Mouse (Mus musculus) left cerebral cortex, postnatal 14 days (tissue): ENCODE results near the gene Crabp2. TPM values are rescaled to one million over a fixed set of nuclear protein-coding genes. Genes with fewer than 3 reads are reported as not detected.
"Not testable (repeated sequence)": the region's sequence is repeated elsewhere in the genome, so short reads cannot be mapped to it uniquely, and the experiment has no call there.

Source experiments
- DNase-seq, 2 experiments: peaks; one replicate each; pipeline ENCODE4 v3.0.0; 2021 to 2022; ENCODE audit warnings: low spot score in 2 of 2, mixed read lengths in 1 of 2
- intact Hi-C: fragments of 180-260 bp; cut with DNase I; formaldehyde crosslinking; loops from one replicate; pipeline ENCODE4 v1.15.1; 2025
- long read RNA-seq, 2 experiments: library from polyadenylated mRNA; stranded (forward); transcript quantifications; one replicate each; pipeline ENCODE4 v2.0.0; 2021
- total RNA-seq, 2 experiments: library from RNA; stranded (reverse); gene quantifications; 2 replicates each; pipeline ENCODE4 v1.2.3; 2021

Crabp2 gene
- 1 to 10 TPM; 5.4 to 5.9 TPM for total RNA-seq
- long read RNA-seq, experiment 1, partial matches to known transcripts: 0 of 2 reads
- long read RNA-seq, experiment 1, other reads (novel, unspliced or antisense): 0 of 2 reads
- long read RNA-seq, experiment 2, transcript Crabp2-201 (4 exons, 931 nt): major isoform, 5 of 5 reads
- long read RNA-seq, experiment 2, partial matches to known transcripts: 0 of 5 reads
- long read RNA-seq, experiment 2, other reads (novel, unspliced or antisense): 0 of 5 reads

DNA sequence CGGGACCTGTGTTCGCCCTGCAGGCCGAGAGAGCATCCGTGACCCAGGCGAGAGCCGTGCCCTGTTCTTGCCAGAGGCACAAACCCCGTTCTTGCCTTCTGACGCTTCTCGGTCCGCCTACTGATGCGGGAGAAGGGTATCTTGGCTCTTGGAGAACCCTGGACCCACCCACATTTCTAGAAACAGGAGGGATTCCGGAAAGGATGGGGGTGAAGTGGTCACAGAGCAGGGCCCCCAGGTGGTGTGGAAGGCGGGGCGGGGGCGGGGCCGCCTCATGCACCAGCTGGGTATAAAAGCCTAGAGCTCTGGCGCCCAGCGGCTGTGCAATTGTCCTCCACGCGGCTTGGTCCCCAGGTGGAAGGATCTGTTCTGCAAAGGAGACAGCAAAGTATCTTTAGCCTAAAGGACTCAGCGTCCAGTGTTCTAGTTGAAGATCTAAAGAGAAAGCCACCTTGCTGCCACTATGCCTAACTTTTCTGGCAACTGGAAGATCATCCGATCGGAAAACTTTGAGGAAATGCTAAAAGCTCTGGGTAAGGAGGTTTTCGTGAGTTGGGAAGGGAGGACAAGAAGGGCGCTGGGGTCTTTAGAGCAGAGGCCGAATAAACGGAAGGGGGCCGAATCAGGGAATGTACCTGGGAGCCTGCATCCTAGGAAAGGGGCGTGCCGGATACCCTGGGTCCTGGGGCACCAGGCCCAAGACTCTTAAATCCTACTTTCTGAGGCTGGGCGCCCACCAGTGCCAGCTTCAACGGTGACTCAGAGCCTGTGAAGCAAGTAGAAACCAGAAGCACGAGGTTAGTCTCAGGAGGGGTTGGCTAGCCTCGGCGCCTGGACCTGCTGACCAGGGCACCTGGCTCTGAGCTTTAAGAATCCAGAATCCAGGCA is at the start of gene Crabp2:
Crabp2 (plus strand) TSS at position 289 of the 888 bp plus-strand sequence.
- intact Hi-C loops: no loop called here

DNA sequence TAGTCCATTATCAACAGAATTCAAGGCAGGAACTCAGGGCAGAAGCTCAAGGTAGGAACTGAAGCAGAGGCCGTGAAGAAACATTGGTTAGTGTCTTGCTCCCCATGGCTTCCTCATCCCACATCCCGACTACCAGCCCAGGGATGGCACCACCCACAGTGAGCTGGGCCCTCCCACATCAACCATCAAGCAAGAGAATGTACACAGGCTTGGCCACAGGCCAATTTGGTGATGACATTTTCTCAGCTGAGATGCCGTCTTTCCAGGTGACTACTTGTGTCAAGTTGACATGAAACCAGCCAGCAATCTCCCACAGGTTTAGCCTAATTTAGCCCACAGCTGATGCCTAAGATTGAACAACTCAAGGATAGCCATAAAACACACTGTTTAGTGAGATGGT is 49.2 kb upstream of the Crabp2 start:
- intact Hi-C loops: no loop called here
- DNase-seq: no peak

More for the DNA sequence above, at the start of gene Crabp2:
- no peak for DNase-seq

DNA sequence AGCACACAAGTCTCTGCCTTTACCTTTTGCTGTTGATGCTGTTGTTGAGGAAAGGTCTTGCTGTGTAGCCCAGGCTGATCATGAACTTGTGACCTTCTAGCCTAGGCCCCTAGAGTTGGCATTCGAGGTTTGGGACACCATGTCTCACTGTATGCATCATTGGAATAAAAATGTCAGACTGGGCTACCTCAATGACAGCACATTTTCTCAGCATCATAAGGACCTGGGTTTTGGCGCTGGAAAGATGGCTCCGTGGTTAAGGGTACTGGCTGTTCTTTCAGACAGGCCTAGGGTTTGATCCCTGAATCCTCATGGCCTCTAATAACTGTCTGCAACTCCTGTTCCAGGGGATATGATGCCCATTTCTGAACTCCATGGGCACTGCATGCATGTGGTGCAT is 48.7 kb upstream of the Crabp2 start:
- DNase-seq: no peak
- intact Hi-C loops: no loop called here

DNA sequence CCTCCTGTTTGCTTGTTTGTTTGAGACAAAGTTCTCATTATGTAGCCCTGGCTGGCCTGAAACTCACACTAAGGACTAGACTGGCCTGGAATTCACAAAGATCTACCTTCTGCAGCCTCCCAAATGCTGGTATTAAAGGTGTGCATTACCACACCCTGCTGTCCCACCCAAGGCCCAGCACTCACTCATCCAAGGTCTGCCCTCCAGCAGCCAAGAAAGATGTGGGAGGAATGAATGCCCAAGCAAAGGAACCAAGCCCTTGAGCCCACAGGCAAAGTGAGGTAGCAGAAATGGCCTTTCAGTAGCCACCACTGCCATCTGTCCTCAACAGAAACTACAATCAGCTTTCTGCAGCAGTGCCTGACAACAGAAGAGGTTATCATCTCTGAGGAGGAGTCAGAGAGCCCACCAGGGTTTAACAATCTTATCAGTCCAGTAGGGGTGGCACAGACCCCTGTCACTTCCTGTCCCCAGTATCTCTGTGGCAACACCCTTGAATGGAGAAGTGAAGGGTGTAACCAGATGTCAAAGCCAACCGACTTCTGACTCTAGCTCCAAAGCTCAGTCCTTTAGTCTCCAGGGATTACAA is 47.3 kb upstream of the Crabp2 start:
- intact Hi-C loops: no loop called here
- DNase-seq: no peak

DNA sequence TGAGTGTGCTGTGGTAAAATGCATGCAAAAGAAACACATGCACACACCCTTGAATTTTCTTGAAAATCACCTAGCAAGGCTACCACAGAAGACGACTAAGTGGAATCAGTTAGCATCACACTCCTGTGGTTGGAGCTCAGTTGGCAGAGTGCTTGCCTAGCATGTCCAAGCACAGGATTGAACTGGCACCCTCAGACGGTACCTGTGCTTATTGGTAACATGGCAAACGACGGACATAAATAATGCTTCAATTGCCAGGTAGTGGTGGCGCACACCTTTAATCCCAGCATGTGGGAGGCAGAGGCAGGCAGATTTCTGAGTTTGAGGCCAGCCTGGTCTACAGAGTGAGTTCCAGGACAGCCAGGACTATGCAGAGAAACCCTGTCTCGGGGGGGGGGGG is 46.5 kb upstream of the Crabp2 start:
- intact Hi-C loops, DNase-seq: not testable (repeated sequence)

DNA sequence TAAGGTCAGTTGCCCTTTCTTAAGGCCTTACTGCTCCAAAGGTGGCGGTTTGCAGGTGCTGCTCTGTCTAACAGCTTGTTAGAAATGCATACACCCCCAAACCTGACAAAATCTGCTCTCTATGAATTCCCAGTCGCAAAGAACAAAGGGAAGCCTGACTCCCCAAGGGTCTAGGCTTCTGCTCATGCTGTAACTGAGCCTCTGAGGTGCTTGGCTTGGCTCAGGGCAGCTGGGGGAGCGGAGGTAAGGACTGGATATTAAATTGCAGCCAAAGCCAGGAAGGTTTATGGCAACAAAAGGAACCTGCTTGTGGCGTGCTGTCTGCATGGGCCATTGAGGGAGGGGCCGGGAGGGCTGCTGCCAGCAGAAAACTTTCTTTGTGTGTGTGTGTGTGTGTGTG is 44.6 kb upstream of the Crabp2 start:
- no peak for DNase-seq
- intact Hi-C loops: no loop called here

DNA sequence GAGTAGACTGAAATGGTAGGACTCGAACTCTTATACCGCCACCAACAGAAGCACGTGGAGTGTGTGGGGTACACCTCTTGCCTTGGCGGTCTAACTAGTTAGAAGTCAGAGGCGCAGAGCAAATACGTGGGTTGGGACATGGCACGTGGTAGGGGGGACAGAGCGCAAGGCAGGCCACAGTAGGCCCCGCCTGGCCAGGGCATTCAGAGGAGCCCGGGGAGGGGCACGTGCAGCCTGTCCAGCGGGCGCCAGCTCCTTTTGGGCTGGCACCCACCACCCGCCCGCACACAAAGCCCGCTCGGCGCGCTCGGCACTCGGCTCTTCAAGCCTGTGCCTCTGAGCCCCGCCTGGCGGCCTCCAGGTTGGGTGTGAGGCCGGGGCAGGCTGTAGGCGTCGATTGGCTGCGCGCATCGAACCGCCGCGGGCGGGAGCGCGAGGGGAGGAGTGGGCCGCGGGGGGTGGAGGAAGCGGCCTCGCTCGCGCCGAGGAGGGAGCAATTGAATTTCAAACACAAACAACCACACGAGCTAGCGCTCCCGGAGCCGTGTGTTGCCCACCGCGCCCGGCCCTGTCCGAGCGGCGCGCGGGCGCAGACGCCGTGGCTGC is 42.5 kb upstream of the Crabp2 start, which contains the start of gene Hdgf:
Hdgf (plus strand) TSS at position 442 of the 606 bp plus-strand sequence.
- intact Hi-C loops: no loop called here
- peak; percentile 93 to 96 for DNase-seq

DNA sequence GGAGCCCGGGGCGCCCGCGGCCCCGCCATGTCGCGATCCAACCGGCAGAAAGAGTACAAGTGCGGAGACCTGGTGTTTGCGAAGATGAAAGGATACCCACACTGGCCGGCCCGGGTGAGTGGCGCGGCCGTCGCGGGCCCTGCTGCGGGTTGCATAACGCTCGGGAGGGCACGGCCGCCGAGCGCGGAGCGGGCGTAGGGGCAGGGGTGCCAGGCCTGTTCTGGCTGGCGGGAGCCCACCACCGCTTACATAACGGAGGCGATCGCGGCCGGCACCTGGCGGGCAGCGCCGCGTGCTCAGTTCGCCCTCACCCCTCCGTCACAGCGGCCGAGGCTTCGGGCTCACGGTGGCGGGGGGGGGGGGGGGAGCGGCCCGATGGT is 41.9 kb upstream of the Crabp2 start:
- peak in 1 of 2 experiments; percentile 48 for DNase-seq
- intact Hi-C loops: no loop called here

DNA sequence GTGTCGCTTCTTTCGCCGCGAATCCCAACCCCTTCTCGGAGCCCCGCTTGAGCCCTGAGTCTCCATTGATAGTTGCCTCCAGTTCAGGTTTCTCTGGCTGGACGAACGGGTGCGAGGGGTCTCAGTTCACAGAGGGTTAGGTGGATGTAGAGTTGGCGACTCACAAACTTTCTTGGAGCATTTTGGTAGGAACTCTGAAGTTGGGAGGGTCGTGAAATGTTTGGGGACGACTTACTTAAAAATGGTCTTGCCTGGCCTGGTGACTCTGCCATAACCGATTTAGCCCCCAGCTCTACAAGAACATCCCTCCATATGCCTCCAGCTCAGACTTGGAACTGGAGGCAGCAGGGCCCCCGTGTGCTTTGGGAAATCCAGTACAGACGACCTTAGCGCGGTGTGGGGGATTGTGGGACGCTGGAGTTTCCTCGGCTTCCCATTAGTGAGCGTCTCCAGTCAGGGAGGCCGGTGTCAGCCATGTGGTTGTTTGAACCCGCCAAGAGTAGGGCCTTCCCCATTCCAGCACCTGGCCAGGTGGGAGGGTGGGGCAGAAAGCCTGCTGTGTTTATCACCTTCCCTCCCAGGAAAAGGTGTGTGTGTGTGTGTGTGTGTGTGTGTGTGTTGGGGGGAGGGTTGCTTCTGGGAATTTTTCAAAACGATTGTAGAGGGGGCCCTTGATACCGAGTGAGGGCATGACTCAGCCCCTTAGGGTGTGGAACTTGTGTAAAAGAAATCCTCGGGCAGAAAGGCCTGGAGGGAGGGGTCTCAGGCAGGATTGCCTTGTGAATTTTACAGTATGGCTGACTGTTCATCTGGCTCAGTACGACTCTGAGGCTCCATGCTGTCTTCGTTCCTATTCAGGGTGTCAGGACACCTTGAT is 41.2 kb upstream of the Crabp2 start:
- peak in 1 of 2 experiments; percentile 44 for DNase-seq
- intact Hi-C loops: no loop called here

DNA sequence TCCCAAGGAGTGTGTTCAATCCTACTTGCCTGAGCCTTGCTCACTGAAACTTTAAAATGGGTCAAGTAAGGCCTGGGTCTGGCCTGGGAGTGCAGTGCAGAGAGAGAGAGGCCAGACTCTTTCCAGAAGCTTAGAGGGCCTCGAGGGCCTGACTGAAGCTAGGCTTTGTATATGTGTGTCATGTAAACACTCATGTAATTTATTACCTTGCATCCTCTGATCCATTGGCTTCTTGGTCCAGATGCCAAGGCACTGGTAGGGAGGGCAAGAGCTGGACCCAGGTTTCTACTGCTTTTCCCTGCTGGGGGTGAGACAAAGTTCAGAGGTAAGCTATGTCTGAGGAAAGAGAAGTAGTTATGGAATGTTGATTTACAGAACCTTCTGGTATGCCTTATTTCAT is 40.6 kb upstream of the Crabp2 start:
- DNase-seq: no peak
- intact Hi-C loops: no loop called here

DNA sequence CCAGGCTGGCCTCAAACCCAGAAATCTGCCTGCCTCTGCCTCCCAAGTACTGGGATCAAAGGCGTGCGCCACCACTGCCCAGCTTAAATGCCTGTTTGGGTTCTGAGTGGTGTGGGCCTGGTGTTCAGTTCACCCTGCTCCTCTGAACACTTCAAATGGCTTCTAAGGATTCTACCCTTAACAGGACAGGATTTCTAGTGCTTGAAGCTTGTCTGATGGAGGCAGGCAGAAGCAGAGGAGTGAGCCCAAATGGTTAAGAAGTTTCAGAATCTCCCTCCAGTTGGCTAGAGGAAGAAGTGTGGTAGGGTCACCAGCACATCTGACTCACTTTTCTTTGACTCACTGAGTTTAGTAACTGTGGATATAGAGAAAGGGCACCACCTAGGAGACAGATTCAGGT is 39.1 kb upstream of the Crabp2 start:
- intact Hi-C loops: no loop called here
- no peak for DNase-seq

DNA sequence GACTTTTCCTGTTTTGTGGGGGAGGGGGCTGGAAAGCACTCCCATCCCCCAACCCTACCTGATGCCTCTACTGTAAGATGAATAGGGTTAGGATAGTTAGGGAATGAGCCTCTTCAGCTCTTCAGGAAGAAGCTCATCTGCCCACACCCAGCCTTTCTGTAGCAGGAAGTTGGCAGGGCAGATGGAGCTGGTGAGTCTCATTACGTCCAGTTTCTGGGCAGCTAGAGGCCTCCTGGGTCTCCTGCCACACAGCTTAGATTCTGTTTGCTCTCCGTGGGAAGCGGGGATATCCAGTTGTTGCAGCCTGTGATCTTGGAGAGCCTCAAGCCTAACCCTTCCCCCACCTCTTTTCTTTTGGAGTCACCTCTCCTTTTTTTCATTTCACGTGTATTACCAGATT is 38.6 kb upstream of the Crabp2 start:
- intact Hi-C loops: no loop called here
- no peak for DNase-seq

DNA sequence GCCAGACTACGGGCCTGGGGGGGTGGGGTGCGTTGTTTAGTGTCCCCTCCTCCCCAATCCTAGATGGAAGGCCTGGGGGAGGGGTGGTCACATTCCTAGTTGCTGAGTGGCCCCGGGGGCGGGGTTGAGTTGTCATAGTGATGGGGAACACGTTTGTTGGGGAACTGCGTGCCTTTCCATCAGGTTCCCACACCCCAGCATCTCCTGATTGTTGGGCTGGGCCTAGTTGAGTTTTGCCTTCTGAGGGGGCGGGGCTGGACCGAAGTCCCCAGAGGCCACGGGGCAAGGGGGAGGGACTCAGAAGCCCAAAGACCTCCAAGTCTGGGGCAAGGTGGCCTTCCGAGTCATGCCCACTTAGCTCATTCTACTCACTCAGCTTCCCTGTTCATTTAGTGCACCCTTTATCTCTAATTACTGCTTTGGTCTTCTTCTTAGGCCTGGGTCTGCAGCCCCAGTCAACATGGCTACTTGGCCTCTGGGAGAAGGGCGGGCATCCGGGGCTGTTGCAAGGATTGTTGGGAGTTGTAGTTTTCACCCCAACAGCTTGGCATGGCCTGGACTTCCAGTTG is 37.8 kb upstream of the Crabp2 start:
- intact Hi-C loops: no loop called here
- peak; percentile 40 to 73 for DNase-seq

DNA sequence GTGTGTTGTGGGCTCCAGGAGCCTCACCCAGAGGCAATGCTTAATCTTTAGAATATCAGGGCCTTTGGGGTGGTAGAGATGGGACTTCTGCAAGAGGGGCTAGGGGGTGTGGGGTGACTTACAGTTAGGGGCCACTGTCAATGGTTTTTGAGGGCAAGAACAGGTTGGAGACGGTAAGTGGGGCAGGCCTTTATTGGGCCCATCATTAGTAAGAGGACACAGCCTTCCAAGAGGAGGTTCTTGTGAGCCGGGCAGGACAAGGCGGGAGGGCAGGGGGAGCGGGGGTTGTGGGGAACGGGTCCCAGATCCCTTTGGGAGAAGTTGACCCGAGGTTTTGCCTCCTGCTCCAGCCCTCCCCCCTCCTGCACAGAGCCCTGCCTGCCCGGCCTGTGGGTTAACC is 35.0 kb upstream of the Crabp2 start:
- intact Hi-C loops: no loop called here
- DNase-seq: no peak

DNA sequence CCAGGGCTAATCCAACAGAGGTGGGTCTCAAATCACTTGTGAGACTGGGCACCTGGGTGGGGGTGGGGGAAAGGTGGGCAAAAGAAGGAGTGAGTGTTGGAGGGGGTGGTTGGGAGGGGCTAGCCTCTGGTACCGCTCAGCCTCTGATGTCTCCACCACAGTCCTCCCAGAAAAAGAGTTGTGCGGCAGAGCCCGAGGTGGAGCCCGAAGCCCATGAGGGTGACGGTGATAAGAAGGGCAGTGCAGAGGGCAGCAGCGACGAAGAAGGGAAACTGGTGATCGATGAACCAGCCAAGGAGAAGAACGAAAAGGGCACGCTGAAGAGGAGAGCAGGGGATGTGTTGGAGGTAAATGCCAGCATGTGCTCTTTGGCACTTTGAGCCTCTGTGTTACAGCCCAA is 34.6 kb upstream of the Crabp2 start:
- intact Hi-C loops: no loop called here
- DNase-seq: no peak

DNA sequence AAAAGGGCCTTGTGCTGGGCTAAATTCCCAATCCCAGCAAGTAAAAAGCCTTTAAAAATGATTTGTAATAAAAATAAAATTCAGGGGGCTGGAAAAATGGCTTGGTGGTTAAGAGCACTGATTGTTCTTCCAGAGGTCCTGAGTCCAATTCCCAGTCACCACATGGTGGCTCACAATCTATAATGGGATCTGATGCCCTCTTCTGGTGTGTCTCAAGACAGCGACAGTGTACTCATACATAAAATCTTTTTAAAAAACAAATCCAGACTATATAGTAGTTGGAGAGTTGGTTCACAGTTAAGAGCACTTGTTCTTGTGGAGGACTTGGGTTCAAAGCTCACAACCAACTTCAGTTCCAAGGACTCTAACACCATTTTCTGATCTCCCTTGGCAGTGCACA is 31.5 kb upstream of the Crabp2 start:
- DNase-seq: no peak
- intact Hi-C loops: no loop called here

DNA sequence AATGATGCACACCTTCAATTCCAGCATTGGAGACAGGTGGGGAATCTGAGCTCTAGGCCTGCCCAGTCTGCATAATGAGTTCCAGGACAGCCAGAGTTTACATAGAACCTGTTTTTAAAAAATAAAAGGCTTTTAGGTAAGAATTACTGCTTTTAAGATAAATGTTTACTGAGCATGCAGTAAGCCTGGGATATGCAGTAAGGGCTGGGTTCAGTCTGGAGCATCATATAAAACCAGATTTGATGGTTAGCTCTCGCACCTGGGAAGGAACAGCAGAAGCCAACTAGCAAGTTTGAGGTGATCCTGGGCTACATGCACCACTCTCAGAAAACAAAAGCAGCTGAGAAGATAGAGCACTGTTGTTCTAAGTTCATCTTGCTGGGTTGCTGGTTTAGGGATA is 29.9 kb upstream of the Crabp2 start:
- DNase-seq: no peak
- intact Hi-C loops: no loop called here

DNA sequence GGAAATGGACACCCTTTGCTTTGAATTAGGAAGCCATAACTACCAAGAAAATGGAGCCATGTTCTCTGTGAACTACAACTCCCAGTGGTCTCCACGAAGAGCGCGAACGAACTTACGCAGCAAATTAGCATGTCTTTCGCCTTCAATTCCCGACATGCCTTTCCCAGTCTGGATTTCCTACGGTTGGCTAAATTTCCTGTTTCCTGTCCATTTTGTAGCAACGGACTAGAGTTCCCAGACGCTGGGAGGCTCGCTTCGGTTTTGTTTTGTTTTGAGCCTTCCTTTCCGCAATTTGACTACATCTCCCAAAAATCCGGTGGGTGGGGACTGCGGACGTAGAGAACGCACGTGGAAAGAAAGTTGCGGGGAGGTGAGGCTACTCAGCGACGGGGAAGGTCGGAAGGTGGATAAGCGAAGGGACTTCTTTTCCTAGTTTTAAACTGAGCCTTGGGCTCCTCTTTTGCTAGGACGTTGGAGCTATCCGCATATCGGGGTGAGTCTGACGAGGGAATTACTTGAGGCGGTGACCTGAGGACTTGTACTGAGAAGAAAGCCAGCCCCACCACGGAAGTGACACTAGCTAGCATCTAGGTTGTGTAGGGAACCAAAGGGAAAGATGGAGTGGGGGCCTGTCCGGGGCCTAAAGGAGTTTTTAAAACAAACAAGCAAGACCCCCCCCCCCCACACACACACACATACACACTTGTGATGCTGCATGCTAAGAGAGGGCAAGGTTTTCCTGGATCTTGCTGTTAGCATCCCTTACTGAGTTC is 28.9 kb upstream of the Crabp2 start, which contains the start of gene Mrpl24:
Mrpl24 (plus strand) TSS at position 171 of the 773 bp plus-strand sequence.
- intact Hi-C loops: no loop called here
- peak; percentile 88 to 96 for DNase-seq
